Mouse (Mus musculus): ENCODE results near the gene Otog.

DNA sequence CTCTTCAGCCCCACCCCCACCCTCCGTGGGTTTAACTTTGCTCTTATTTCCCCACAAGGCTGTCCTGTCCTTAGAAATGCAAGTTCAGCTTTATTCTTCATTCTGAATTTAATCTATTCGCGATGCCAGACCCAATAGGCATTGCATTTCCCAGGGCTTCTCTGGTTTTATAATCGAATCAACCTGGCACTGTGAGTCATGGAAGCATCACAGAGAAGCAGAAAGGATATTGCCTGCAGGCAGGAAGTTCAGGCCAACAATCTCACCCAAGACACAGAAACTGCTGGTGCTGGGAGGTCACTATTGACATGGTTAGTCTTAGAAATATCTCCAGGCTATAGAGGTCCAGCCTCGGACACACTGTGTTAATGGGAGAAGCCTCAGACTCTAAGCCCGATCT is 30.5 kb upstream of the Otog start:
- TF ChIP-seq CTCF (IDR thresholded peaks at IDR 0.05; ENCODE audit: low read depth): no peak
- no peak for TF ChIP-seq EP300 (IDR thresholded peaks at IDR 0.05; ENCODE audit: low read depth)

Data from liver, postnatal 0 days (tissue).